ENCODE assay signal across 13 mouse cellular contexts in genomic region chr12:12812873-12813272, GRCm38 (mm10).
DNase-seq lines count a peak whose midpoint lies in the region; ATAC-seq lines count a peak whose summit lies in the region.
"Had no signal": no experiment of that assay in that cellular context is flagged by ENCODE, and none has a peak within 500 bp of the region (broad histone marks: within the 10 kb centered on the region; RNA-seq: fewer than 3 reads in every experiment).

No protein-coding gene starts in this region.

- H3K9me3 ChIP-seq in megakaryocyte, embryonic 14.5 days, result no peaks in the 10 kb centered on the region
- H3K9me3 ChIP-seq in embryonic facial prominence, embryonic 11.5 days (replicated peaks; ENCODE audit: control insufficient read depth, low read length), result no peaks in the 10 kb centered on the region
- no peaks in the 10 kb centered on the region for H3K9me3 ChIP-seq in limb, embryonic 10.5 days (replicated peaks)

- 0 out of 2 replicates have a peak overlapping the region, but pooled peaks have one; percentile 6 for H3K27ac ChIP-seq in embryonic facial prominence, embryonic 11.5 days (replicated peaks; ENCODE audit: low read depth, low read length)
- peak overlapping the region; percentile 68 for H3K27ac ChIP-seq in limb, embryonic 10.5 days

- peaks cover 30% of the 10 kb centered on the region for H3K4me1 ChIP-seq in megakaryocyte, embryonic 14.5 days
- H3K4me1 ChIP-seq in embryonic facial prominence, embryonic 11.5 days (ENCODE audit: control insufficient read depth, insufficient read depth, low read length), result peaks cover 14% of the 10 kb centered on the region
- peaks cover 42% of the 10 kb centered on the region for H3K4me1 ChIP-seq in limb, embryonic 10.5 days

- no peaks in the 10 kb centered on the region for H3K36me3 ChIP-seq in megakaryocyte, embryonic 14.5 days (replicated peaks; ENCODE audit: low read length)
- no peaks in the 10 kb centered on the region for H3K36me3 ChIP-seq in embryonic facial prominence, embryonic 11.5 days (replicated peaks; ENCODE audit: control insufficient read depth, insufficient read depth, low read depth, low read length)
- no peaks in the 10 kb centered on the region for H3K36me3 ChIP-seq in limb, embryonic 10.5 days

- ATAC-seq in megakaryocyte, adult 5-6 weeks (ENCODE audit: poor library complexity, severe bottlenecking), result no peak
- peak; percentile 74 for ATAC-seq in embryonic facial prominence, embryonic 11.5 days (replicated peaks; ENCODE audit: insufficient number of reproducible peaks, low FRiP score, low TSS enrichment, low read depth)
- ATAC-seq in erythroid progenitor cell, adult 5-6 weeks (replicated peaks; ENCODE audit: low FRiP score, poor library complexity, severe bottlenecking), result no peak

- no peak overlapping the region for H3K9ac ChIP-seq in embryonic facial prominence, embryonic 11.5 days (replicated peaks; ENCODE audit: low read length)

- H3K4me3 ChIP-seq in megakaryocyte, embryonic 14.5 days (replicated peaks), result peak overlapping the region; percentile 62
- no peak overlapping the region for H3K4me3 ChIP-seq in embryonic facial prominence, embryonic 11.5 days (ENCODE audit: low read depth, low read length)
- no peak overlapping the region for H3K4me3 ChIP-seq in limb, embryonic 10.5 days
- H3K4me3 ChIP-seq: myocyte had no signal

- 21% methylated on average over 6 of the region's 6 CpGs for WGBS in embryonic facial prominence, embryonic 11.5 days
- WGBS in limb, embryonic 10.5 days, result 44% methylated on average over 6 of the region's 6 CpGs

- no peak overlapping the region for H3K4me2 ChIP-seq in embryonic facial prominence, embryonic 11.5 days (ENCODE audit: low read depth, low read length)
- H3K4me2 ChIP-seq: liver, embryonic 11.5 days had no signal

- peaks cover 35% of the 10 kb centered on the region for H3K27me3 ChIP-seq in megakaryocyte, embryonic 14.5 days (replicated peaks)
- H3K27me3 ChIP-seq in embryonic facial prominence, embryonic 11.5 days (ENCODE audit: control insufficient read depth, insufficient read depth, low read length), result no peaks in the 10 kb centered on the region
- H3K27me3 ChIP-seq in limb, embryonic 10.5 days (ENCODE audit: low read depth, poor library complexity, severe bottlenecking), result no peaks in the 10 kb centered on the region

- peak; percentile 62 for DNase-seq in embryonic facial prominence, embryonic 11.5 days (ENCODE audit: low spot score)
- DNase-seq in limb, embryonic 10.5 days (ENCODE audit: low spot score), result peak; percentile 45
- peak; percentile 76 for DNase-seq in retina, postnatal 7 days (ENCODE audit: low read depth, low spot score)
- DNase-seq in thymus, postnatal 14 days, result no peak
- DNase-seq in kidney, postnatal 4 days, result no peak
- DNase-seq: adrenal gland, postnatal 25 days; gastrocnemius, postnatal 36 days; heart, postnatal 4 days had no signal

Comparison
In these comparisons a context has a peak if more than half of its experiments do, and no peak if none do; other contexts are left out.
1. DNase-seq: peak in embryonic facial prominence, embryonic 11.5 days (single experiment), limb, embryonic 10.5 days (single experiment) and retina, postnatal 7 days (single experiment); none in thymus, postnatal 14 days (single experiment) and kidney, postnatal 4 days (0 of 2).